Mouse (Mus musculus) stomach, embryonic 16.5 days (tissue): ENCODE measurements around the gene Tbc1d14. TPM values are rescaled to one million over a fixed set of nuclear protein-coding genes. Genes with fewer than 3 reads are reported as not detected.
A peak's percentile ranks its signal among the peaks of the same experiment; 100 is the strongest.

Source experiments
- ATAC-seq: fragments of 200-750 bp; cut with Nextera tagmentation; 2 replicates; pipeline ENCODE4 v1.8.0; 2017; ENCODE audit warnings: moderate number of reproducible peaks, moderate TSS enrichment; ENCODE audit not compliant: insufficient read depth, low FRiP score
- H3K27ac ChIP-seq: fragments of 300-500 bp; sonication (generic); 2 replicates; pipeline ENCODE4 v1.5.1; 2014; ENCODE audit warnings: low read length
- H3K27me3 ChIP-seq: fragments of 300-500 bp; sonication (generic); 2 replicates; pipeline ENCODE4 v1.6.1; 2014; ENCODE audit warnings: low read length, control low read depth, mixed read lengths; ENCODE audit not compliant: control insufficient read depth, insufficient read depth
- H3K36me3 ChIP-seq: fragments of 300-500 bp; sonication (generic); 2 replicates; pipeline ENCODE4 v1.6.1; 2014; ENCODE audit warnings: low read length; ENCODE audit not compliant: control insufficient read depth, insufficient read depth
- H3K4me1 ChIP-seq: fragments of 300-500 bp; sonication (generic); 2 replicates; pipeline ENCODE4 v1.6.1; 2014; ENCODE audit warnings: low read length, control low read depth, mixed read lengths; ENCODE audit not compliant: control insufficient read depth, insufficient read depth
- H3K4me2 ChIP-seq: fragments of 300-500 bp; sonication (generic); 2 replicates; pipeline ENCODE4 v1.6.1; 2014; ENCODE audit warnings: low read depth, low read length, mixed read lengths
- H3K4me3 ChIP-seq: fragments of 300-500 bp; sonication (generic); replicated peaks from 2 replicates; pipeline ENCODE4 v1.5.1; 2014; ENCODE audit warnings: mild to moderate bottlenecking, low read length
- H3K9ac ChIP-seq: fragments of 300-500 bp; sonication (generic); 2 replicates; pipeline ENCODE4 v1.6.1; 2014; ENCODE audit warnings: low read length
- H3K9me3 ChIP-seq: fragments of 300-500 bp; sonication (generic); replicated peaks from 2 replicates; pipeline ENCODE4 v1.6.1; 2016; ENCODE audit warnings: low read length, control low read depth; ENCODE audit not compliant: control insufficient read depth
- WGBS: fragments of 180-500 bp; shearing (Covaris S2); extraction: QIAGEN DNeasy Blood & Tissue Kit; methylation state at CpG from one replicate; pipeline ENCODE4 v1.1.7; 2014; 5-methylcytosine and 5-hydroxymethylcytosine counted together
- polyA plus RNA-seq: library from polyadenylated mRNA; unstranded; fragments of >200 nt; fragmentation: Nextera tagmentation; extraction: Ambion mirVana; gene quantifications from 2 replicates; pipeline ENCODE4 v1.2.1, GENCODE M21; 2015

The Tbc1d14 gene
- polyA plus RNA-seq: 39.5 and 43.6 TPM in 2 replicates

- no peak within 1 kb of the TSS for H3K27ac ChIP-seq
- H3K27me3 ChIP-seq: no peaks in the 10 kb centered on the region
- 74% methylated on average over 5 of the region's 5 CpGs for WGBS
- ATAC-seq: no peak
- H3K4me2 ChIP-seq: no peak within 1 kb of the TSS
- H3K4me3 ChIP-seq: no peak within 1 kb of the TSS
- no peaks in the 10 kb centered on the region for H3K36me3 ChIP-seq
- H3K9ac ChIP-seq: no peak within 1 kb of the TSS
- no peaks in the 10 kb centered on the region for H3K4me1 ChIP-seq
- no peaks in the 10 kb centered on the region for H3K9me3 ChIP-seq
Measured at GRCm38 (mm10) chr5:36593176-36593575, at the start of gene Tbc1d14. Gene Tbc1d14, minus strand, starts transcription at chr5:36593276.

- Histone ChIP-seq H3K9ac (no peak overlapping the region), H3K9me3 (no peaks in the 10 kb centered on the region), H3K4me3 (no peak overlapping the region), H3K4me1 (peaks cover 14% of the 10 kb centered on the region), H3K4me2 (no peak overlapping the region), H3K27me3 (no peaks in the 10 kb centered on the region), H3K36me3 (no peaks in the 10 kb centered on the region), H3K27ac (peak overlapping the region; percentile 8; the same call in 1 of the 2 replicates)
- peak; percentile 58; the same call in 1 of the 2 replicates for ATAC-seq
- WGBS: 34% methylated on average over 5 of the region's 5 CpGs
Measured at GRCm38 (mm10) chr5:36625612-36626011, 32.5 kb upstream of the Tbc1d14 start.

- Histone ChIP-seq H3K27me3 (no peaks in the 10 kb centered on the region), H3K4me1 (peaks cover 18% of the 10 kb centered on the region), H3K36me3 (no peaks in the 10 kb centered on the region), H3K4me2 (no peak overlapping the region), H3K4me3 (no peak overlapping the region), H3K9me3 (no peaks in the 10 kb centered on the region), H3K27ac (no peak overlapping the region), H3K9ac (no peak overlapping the region)
- 90% methylated on average over 5 of the region's 5 CpGs for WGBS
- no peak for ATAC-seq
Measured at GRCm38 (mm10) chr5:36623670-36624069, 30.6 kb upstream of the Tbc1d14 start.

GRCm38 (mm10) chr5:36621058-36621449, 28.0 kb upstream of the Tbc1d14 start:
- peaks cover 16% of the 10 kb centered on the region for H3K4me1 ChIP-seq
- H3K4me2 ChIP-seq: no peak overlapping the region
- 60% methylated on average over 5 of the region's 5 CpGs for WGBS
- no peak overlapping the region for H3K4me3 ChIP-seq
- H3K27me3 ChIP-seq: no peaks in the 10 kb centered on the region
- peaks cover 2% of the 10 kb centered on the region; the same call in 1 of the 2 replicates for H3K36me3 ChIP-seq
- H3K9me3 ChIP-seq: no peaks in the 10 kb centered on the region
- peak overlapping the region; percentile 28; the same call in 1 of the 2 replicates for H3K27ac ChIP-seq
- no peak overlapping the region for H3K9ac ChIP-seq
- no peak for ATAC-seq

GRCm38 (mm10) chr5:36620409-36621057, 27.5 kb upstream of the Tbc1d14 start:
- 0 out of 2 replicates have a peak, but pooled peaks have one; percentile 53 for ATAC-seq
- WGBS: 56% methylated on average over 8 of the region's 8 CpGs
- H3K9me3 ChIP-seq: no peaks in the 10 kb centered on the region
- no peaks in the 10 kb centered on the region for H3K27me3 ChIP-seq
- H3K4me3 ChIP-seq: no peak overlapping the region
- peaks cover 7% of the 10 kb centered on the region; the same call in 1 of the 2 replicates for H3K36me3 ChIP-seq
- H3K27ac ChIP-seq: 0 out of 2 replicates have a peak overlapping the region, but pooled peaks have one; percentile 28
- no peak overlapping the region for H3K9ac ChIP-seq
- no peak overlapping the region for H3K4me2 ChIP-seq
- peaks cover 10% of the 10 kb centered on the region for H3K4me1 ChIP-seq

GRCm38 (mm10) chr5:36618890-36619289, 25.8 kb upstream of the Tbc1d14 start:
- Histone ChIP-seq H3K4me1 (peaks cover 10% of the 10 kb centered on the region), H3K36me3 (peaks cover 15% of the 10 kb centered on the region), H3K4me3 (no peak overlapping the region), H3K27me3 (no peaks in the 10 kb centered on the region), H3K4me2 (no peak overlapping the region), H3K9me3 (no peaks in the 10 kb centered on the region), H3K27ac (no peak overlapping the region), H3K9ac (no peak overlapping the region)
- WGBS: 63% methylated on average over 5 of the region's 5 CpGs
- 0 out of 2 replicates have a peak, but pooled peaks have one; percentile 25 for ATAC-seq

GRCm38 (mm10) chr5:36618356-36618755, 25.3 kb upstream of the Tbc1d14 start:
- WGBS: 37% methylated on average over 4 of the region's 4 CpGs
- no peaks in the 10 kb centered on the region for H3K27me3 ChIP-seq
- no peak overlapping the region for H3K9ac ChIP-seq
- peak; percentile 40; the same call in 1 of the 2 replicates for ATAC-seq
- no peaks in the 10 kb centered on the region for H3K9me3 ChIP-seq
- H3K4me3 ChIP-seq: no peak overlapping the region
- H3K36me3 ChIP-seq: peaks cover 19% of the 10 kb centered on the region
- no peak overlapping the region for H3K4me2 ChIP-seq
- H3K27ac ChIP-seq: no peak overlapping the region
- H3K4me1 ChIP-seq: peaks cover 10% of the 10 kb centered on the region

- no peaks in the 10 kb centered on the region for H3K9me3 ChIP-seq
- H3K4me1 ChIP-seq: no peaks in the 10 kb centered on the region
- H3K4me2 ChIP-seq: no peak overlapping the region
- ATAC-seq: no peak
- no peak overlapping the region for H3K4me3 ChIP-seq
- H3K36me3 ChIP-seq: peaks cover 19% of the 10 kb centered on the region
- WGBS: 80% methylated on average over 4 of the region's 4 CpGs
- H3K27me3 ChIP-seq: no peaks in the 10 kb centered on the region
- no peak overlapping the region for H3K9ac ChIP-seq
- no peak overlapping the region for H3K27ac ChIP-seq
Measured at GRCm38 (mm10) chr5:36614124-36614523, 21.0 kb upstream of the Tbc1d14 start.

- Histone ChIP-seq H3K4me2 (no peak overlapping the region), H3K9me3 (no peaks in the 10 kb centered on the region), H3K27me3 (no peaks in the 10 kb centered on the region), H3K27ac (0 out of 2 replicates have a peak overlapping the region, but pooled peaks have one; percentile 31), H3K36me3 (0 out of 2 replicates have a peak, but pooled peaks cover 4% of the 10 kb centered on the region), H3K9ac (no peak overlapping the region), H3K4me3 (no peak overlapping the region), H3K4me1 (no peaks in the 10 kb centered on the region)
- WGBS: 77% methylated on average over 2 of the region's 2 CpGs
- peak; percentile 29; the same call in 1 of the 2 replicates for ATAC-seq
Measured at GRCm38 (mm10) chr5:36608939-36609499, 15.9 kb upstream of the Tbc1d14 start.
